Mouse (Mus musculus): ENCODE measurements at regions not wholly inside any gene's neighbourhood (a gene's known extent, or its start where the extent isn't known, plus 50 kb on each side); places are given as distances from the start of the nearest gene placed in this dataset.

DNA sequence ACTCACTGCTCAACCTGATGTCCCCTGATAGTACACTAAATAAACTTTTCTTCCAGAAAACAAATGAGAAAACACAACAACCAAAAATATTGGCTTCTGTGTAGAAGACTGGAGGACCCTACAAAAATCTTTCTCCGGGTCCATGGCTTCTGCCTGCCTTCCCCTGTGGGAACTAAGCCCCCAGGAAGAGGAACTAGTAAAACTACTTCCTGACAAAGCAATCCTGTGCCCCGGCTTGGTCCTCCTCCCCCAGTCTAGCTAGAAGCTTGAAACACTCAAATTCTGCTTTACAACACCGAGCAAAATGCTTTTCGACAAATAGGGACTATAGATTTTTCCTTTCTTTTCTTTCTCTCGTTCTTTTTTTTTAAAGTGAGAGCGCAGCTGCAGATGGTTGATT is 51.3 kb upstream of the Mki67 start:
- H3K27ac ChIP-seq (replicated peaks; ENCODE audit: low read depth, low read length): no peak overlapping the region
- no peak overlapping the region for H3K4me3 ChIP-seq (ENCODE audit: insufficient read depth, low read depth, low read length)
- H3K4me1 ChIP-seq (ENCODE audit: control insufficient read depth, insufficient read depth, insufficient read length, low read length): no peaks in the 10 kb centered on the region

DNA sequence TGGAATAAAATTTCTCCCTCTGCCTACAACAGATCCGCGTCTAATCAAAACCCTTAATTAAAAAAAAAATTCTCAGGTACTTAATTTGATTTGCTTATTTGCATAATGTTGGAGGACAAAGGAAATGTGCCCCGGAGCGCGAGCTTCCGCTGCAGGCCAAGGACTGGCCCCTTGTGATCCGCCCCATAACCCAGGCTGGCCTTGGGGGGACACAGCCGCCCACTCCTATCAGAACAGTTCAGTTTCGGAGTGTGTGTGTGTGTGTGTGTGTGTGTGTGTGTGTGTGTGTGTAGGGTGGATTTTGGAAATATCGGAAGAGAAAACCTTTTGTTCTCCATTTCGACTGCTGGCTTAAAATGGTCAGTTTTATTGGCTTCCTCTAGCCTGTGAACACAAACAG is 51.9 kb upstream of the Mki67 start:
- H3K4me1 ChIP-seq (ENCODE audit: control insufficient read depth, insufficient read depth, insufficient read length, low read length): no peaks in the 10 kb centered on the region
- no peak overlapping the region for H3K27ac ChIP-seq (replicated peaks; ENCODE audit: low read depth, low read length)
- no peak overlapping the region for H3K4me3 ChIP-seq (ENCODE audit: insufficient read depth, low read depth, low read length)

DNA sequence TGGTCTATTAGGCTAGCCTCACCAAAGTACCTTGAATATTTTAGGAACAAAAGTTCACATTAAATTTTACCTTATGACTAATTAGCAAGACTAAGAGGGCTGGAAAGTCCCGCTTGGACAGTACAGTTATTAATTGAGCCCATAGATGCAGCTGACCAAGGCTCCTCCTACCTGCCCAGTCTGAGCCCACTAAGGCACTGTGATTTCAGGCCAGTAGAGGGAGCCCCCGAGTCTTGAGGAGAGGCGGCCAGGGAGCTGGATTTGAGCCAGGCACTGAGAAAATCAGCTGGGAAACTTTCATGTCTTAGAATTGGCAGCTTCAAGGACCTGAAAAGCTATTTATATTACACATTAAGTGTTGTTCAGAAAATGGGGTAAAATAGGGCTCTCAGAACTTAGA is 52.4 kb upstream of the Mki67 start:
- Histone ChIP-seq H3K4me3 (ENCODE audit: insufficient read depth, low read depth, low read length) (no peak overlapping the region), H3K4me1 (ENCODE audit: control insufficient read depth, insufficient read depth, insufficient read length, low read length) (no peaks in the 10 kb centered on the region), H3K27ac (replicated peaks; ENCODE audit: low read depth, low read length) (no peak overlapping the region)

DNA sequence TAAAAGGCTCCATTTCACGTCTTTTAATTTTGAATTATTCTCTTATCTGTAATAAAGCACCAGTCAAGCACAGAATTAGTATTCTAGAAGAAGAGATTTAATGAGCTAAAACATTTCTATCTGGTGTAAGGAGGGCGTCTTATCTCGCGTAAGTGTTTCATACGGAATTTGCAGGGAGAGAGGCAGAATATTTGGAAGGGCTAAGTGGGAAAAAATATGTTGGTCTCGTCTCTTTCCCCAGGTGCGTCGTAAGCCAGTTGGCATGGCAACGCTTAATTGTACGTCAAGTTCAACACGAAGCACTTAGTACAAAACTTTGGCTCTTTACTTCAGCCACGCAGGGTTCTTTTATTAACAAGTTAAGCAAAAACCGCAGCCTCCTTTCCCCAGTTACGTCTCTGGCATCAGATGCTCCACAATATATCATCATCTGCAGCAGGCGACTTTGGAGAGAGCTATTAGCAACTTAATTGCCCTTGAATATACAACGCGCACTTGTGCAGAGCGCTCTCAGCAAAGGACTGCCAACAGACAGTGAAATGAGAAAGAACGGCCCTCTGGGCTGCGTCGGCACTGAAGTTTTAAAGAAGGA is 53.0 kb upstream of the Mki67 start:
- no peak overlapping the region for H3K4me3 ChIP-seq (ENCODE audit: insufficient read depth, low read depth, low read length)
- no peaks in the 10 kb centered on the region for H3K4me1 ChIP-seq (ENCODE audit: control insufficient read depth, insufficient read depth, insufficient read length, low read length)

DNA sequence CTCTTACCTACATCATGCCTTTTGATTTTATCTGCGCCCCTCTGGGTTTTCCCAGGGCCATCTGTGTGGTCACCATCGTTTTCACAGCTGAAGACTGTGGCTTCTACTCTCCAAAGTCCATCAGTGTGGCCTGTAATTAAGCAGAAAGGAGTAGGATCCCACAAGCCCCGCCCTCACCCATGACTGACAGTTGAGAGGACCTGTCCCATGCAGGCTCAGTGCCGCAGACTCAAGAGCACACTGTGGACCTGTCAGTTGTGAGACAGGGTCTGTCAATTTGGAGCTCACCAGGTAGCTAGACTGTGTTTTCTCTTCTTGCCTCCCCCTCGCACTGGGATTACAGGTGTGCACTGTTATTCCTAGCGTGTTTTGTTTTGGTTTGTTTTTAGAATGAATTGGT is 53.9 kb upstream of the Mki67 start:
- Histone ChIP-seq H3K4me3 (ENCODE audit: insufficient read depth, low read depth, low read length) (no peak overlapping the region), H3K27ac (replicated peaks; ENCODE audit: low read depth, low read length) (no peak overlapping the region), H3K4me1 (ENCODE audit: control insufficient read depth, insufficient read depth, insufficient read length, low read length) (no peaks in the 10 kb centered on the region)

More for the DNA sequence above, 53.0 kb upstream of the Mki67 start:
- no peak overlapping the region for H3K27ac ChIP-seq (replicated peaks; ENCODE audit: low read depth, low read length)

DNA sequence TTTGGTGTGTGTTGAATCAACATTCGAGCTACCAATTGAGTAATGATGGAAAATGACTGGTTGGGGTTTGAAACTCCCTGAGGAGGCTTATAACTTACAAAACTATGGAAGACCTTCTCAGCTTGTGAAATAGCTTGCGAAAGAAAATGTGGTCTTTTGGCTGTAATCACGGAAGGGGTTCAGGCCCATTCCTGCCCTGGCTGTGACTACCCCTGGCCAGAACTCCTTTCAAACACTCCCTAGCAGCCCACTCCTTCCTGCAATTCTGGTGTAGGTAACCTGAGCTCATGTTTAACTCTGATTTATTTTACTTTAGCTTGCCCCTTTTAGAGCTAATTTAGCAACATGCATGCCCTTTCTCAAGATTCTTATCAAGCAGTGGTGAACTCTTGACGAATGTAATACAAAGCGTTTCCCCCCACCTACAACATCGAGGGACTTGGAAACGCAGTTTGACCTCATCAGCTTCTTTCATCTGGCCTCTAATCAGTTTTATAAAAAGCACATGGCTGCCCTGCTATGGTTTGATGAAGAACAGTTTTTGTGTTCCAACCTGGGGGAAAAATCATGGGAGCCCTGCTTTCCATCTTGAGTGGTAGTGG is 59.8 kb upstream of the Mki67 start:
- H3K27ac ChIP-seq (replicated peaks; ENCODE audit: low read depth, low read length): no peak overlapping the region
- H3K4me1 ChIP-seq (ENCODE audit: control insufficient read depth, insufficient read depth, insufficient read length, low read length): no peaks in the 10 kb centered on the region
- no peak overlapping the region for H3K4me3 ChIP-seq (ENCODE audit: insufficient read depth, low read depth, low read length)

DNA sequence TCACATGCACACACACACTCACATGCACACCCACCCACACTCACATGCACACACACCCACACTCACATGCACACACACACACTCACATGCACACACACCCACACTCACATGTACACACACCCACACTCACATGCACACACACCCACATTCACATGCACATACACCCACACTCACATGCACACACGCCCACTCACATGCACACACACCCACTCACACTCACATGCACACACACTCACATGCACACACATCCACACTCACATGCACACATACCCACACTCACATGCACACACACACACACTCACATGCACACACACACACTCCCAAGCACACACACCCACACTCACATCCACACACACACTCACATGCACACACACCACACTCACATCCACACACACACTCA is 74.0 kb upstream of the Mki67 start:
- Histone ChIP-seq H3K27ac (replicated peaks; ENCODE audit: low read depth, low read length) (no peak overlapping the region), H3K4me3 (ENCODE audit: insufficient read depth, low read depth, low read length) (no peak overlapping the region), H3K4me1 (ENCODE audit: control insufficient read depth, insufficient read depth, insufficient read length, low read length) (no peaks in the 10 kb centered on the region)

DNA sequence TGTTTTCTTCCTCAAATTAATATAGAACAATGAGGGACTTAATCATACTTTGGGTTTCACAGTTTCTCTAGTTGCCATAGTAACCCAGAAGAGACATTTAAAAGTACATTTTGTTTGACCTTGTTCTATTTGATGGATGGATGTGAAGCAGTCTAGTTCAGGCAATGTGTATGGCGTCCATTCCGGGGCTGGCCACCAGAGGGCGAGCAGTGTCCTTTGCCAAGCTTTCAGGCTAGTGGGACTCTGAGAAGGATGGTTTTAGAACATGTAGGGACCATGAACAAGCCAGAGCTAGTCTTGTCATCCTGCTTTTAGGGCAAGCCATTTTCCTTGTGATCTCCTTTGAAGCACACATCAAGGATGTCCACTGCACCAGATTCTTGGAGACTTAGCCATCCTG is 74.8 kb upstream of the Mki67 start:
- Histone ChIP-seq H3K4me1 (ENCODE audit: control insufficient read depth, insufficient read depth, insufficient read length, low read length) (no peaks in the 10 kb centered on the region), H3K4me3 (ENCODE audit: insufficient read depth, low read depth, low read length) (no peak overlapping the region), H3K27ac (replicated peaks; ENCODE audit: low read depth, low read length) (no peak overlapping the region)

DNA sequence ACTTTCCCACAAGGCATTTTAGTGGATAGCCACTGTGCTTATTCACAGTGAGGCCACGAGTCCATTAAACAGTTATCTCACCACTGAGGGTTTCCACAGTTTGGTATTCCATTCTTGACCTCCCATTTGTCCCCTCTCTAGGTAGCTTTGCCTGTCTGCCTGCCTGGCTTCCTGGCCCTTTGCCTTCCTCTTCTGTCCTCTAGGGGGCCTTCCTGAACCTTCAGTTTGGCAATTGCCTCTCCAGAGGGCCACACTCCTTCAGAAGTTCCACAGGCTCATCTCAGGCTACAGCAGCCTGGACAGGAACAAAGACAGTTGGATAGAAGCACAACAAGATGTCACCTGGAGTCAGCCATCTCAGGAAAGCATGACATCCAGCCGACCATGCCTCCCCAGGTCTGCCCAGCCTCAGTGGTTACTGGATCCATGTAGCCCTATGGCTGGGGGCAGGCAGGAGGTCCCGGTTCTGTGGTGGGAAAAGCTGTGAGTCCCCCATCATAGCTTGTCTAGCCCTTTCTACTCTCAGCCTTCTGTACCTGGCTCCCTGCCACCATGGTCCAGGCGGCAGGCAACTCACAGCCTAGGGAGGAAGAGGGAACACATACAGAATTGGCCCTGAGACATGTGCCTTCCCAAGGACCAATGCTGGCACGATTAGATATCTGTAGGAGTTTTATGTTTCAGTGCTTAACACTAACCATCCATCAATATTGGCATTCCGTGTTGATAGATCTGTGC is 76.0 kb upstream of the Mki67 start:
- H3K4me1 ChIP-seq (ENCODE audit: control insufficient read depth, insufficient read depth, insufficient read length, low read length): no peaks in the 10 kb centered on the region
- H3K27ac ChIP-seq (replicated peaks; ENCODE audit: low read depth, low read length): no peak overlapping the region

DNA sequence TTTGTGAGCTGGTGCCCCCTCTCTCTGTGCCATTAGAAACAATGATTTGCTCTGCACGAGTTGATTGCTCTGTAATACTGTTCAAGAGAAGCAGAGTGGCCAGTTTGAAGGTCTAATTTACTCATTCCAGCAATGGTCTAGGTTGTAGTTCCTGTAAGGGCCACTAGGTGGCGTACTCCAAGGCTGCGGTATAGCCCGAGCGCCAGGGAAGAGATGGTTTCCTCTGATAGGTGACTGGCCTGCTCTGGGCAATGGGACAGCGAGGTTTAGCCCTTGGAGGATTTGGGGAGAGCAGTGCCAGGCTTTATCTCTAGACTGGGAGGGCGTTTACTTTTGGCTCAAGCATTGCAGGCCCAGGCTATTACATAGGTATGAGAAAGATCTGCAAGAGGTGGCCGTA is 76.8 kb upstream of the Mki67 start:
- Histone ChIP-seq H3K4me3 (ENCODE audit: insufficient read depth, low read depth, low read length) (no peak overlapping the region), H3K4me1 (ENCODE audit: control insufficient read depth, insufficient read depth, insufficient read length, low read length) (no peaks in the 10 kb centered on the region), H3K27ac (replicated peaks; ENCODE audit: low read depth, low read length) (no peak overlapping the region)

More for the DNA sequence above, 76.0 kb upstream of the Mki67 start:
- H3K4me3 ChIP-seq (ENCODE audit: insufficient read depth, low read depth, low read length): no peak overlapping the region

DNA sequence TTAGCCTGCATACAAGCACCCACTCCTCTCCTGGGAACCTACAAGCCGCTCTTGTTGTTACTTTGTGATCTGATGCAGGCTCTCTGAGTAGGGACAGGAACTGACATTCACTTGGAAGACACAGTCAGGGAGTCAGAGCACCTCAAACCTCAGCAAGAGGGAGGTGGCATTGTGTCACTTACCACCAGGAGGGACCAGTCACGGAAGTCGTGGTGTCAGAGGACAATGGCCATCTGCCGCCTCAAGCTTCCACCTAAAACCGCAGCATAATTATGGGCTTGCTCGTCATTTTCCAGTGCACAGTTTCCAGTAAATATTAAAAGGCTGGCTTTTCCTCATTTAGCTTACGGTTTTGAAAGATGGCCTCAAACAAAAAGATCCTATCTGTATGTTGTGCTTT is 78.1 kb upstream of the Mki67 start:
- H3K27ac ChIP-seq (replicated peaks; ENCODE audit: low read depth, low read length): no peak overlapping the region

DNA sequence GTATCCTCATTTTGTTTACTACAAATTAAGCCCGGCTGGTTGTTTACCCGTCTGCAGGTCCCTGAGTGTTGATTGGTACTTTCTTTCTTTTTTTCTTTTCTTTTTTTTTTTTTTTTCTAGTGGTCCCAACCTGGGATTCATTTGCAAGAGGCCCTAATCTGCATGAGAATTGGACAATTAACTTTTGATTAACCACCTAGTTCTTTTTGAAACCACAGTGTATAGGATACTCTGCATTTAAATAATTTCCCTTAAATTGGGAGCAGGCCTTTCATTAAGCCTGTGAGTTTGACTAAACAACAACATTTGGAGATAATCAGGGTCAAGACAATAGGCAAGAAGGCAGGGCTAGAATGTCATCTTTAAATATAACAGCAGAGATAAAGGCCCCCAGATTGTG is 78.5 kb upstream of the Mki67 start:
- Histone ChIP-seq H3K4me1 (ENCODE audit: control insufficient read depth, insufficient read depth, insufficient read length, low read length) (no peaks in the 10 kb centered on the region), H3K4me3 (ENCODE audit: insufficient read depth, low read depth, low read length) (no peak overlapping the region), H3K27ac (replicated peaks; ENCODE audit: low read depth, low read length) (no peak overlapping the region)

More for the DNA sequence above, 78.1 kb upstream of the Mki67 start:
- Histone ChIP-seq H3K4me3 (ENCODE audit: insufficient read depth, low read depth, low read length) (no peak overlapping the region), H3K4me1 (ENCODE audit: control insufficient read depth, insufficient read depth, insufficient read length, low read length) (no peaks in the 10 kb centered on the region)

DNA sequence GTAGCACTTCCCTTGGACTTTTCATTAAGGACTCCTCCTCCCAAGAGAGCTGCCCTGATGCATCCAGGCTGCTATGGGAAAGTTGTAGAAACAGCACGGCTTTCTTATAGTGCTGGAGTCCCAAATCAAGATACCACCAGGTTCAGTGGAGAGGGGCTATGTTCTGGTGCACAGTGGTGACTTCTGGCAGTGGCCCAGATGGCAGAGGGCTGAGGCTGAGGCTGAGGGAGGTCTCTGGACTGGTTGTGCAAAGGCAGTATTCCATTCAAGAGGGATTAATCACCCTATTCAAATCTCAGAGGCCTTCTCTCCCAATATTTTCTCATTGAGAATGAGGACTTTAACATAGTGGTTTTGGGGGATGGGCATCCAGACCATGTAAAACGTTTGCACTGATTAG is 82.3 kb upstream of the Mki67 start:
- no peaks in the 10 kb centered on the region for H3K4me1 ChIP-seq (ENCODE audit: control insufficient read depth, insufficient read depth, insufficient read length, low read length)
- no peak overlapping the region for H3K4me3 ChIP-seq (ENCODE audit: insufficient read depth, low read depth, low read length)
- H3K27ac ChIP-seq (replicated peaks; ENCODE audit: low read depth, low read length): no peak overlapping the region

DNA sequence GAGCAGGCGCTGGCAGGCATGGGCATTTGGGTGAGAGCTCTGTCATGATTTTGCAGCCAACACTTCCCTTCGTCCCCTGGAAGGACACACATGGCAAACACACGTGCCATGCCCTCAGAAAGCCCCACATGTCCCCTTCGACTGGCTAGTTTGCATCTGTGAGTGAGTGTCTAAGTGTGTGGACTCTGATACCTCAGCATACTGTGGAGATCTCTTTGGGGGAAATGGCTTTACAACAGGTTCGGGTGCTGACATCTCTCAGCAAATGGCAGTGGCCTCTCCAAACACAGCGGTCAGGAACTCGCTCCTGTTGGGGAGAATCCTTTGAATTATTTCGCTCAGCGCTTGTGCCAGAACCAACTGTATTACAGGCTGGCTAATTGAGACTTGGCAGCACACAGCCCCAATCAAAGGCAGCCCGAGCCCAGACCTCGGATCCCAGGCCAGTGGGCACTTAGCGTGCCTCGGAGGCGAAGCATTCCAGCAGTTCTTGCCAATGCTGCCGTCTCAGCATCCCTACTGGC is 86.5 kb upstream of the Mki67 start:
- H3K27ac ChIP-seq (replicated peaks; ENCODE audit: low read depth, low read length): no peak overlapping the region

DNA sequence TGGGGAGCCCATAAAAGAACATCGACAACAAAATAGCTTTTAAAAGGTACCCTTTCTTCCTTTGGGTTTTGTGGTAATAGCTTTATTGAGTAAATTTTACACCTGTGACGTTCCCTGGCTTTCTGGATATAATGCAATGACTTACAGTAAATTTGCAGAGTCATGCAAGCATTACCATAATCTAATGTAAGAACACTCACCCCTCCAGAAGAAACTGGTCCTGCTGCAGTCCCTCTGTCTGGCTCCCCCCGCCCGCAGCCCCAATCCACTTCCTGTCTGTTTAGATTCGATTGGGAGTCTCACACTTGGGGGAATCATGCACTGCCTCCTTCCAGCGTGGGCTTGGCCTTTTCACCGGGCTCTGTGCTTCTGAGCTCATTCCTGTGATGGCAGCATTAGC is 88.6 kb upstream of the Mki67 start:
- Histone ChIP-seq H3K4me1 (ENCODE audit: control insufficient read depth, insufficient read depth, insufficient read length, low read length) (no peaks in the 10 kb centered on the region), H3K4me3 (ENCODE audit: insufficient read depth, low read depth, low read length) (no peak overlapping the region), H3K27ac (replicated peaks; ENCODE audit: low read depth, low read length) (no peak overlapping the region)

More for the DNA sequence above, 86.5 kb upstream of the Mki67 start:
- Histone ChIP-seq H3K4me3 (ENCODE audit: insufficient read depth, low read depth, low read length) (no peak overlapping the region), H3K4me1 (ENCODE audit: control insufficient read depth, insufficient read depth, insufficient read length, low read length) (no peaks in the 10 kb centered on the region)

DNA sequence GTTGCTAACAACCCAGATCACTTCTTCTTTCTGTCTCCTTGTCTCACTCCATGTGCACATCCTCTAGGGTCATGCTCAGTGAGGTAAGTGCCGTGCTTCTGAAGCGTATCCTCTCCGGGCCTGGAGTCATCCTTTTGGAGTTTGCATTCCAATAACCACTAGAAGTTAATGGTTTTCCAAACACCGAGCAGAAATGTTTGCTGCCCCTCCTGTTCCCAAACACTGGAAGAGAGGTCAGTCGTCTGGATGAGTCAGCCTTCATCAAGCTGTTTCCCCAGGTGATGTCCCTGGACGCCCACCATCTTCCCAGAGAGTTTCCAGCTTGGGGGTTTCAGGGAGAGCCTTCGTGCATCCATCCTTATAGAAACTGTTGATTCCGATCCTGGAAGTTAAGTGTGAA is 90.0 kb upstream of the Mki67 start:
- Histone ChIP-seq H3K27ac (replicated peaks; ENCODE audit: low read depth, low read length) (no peak overlapping the region), H3K4me3 (ENCODE audit: insufficient read depth, low read depth, low read length) (no peak overlapping the region)

More for the DNA sequence above, 90.0 kb upstream of the Mki67 start:
- H3K4me1 ChIP-seq (ENCODE audit: control insufficient read depth, insufficient read depth, insufficient read length, low read length): no peaks in the 10 kb centered on the region
